Mouse (Mus musculus) myocyte (in vitro differentiated cells): ENCODE data around the gene Spaca3.

Experiments
- MAX ChIP-seq: IDR thresholded peaks from one replicate; pipeline ENCODE4 v1.6.1; 2011; ENCODE audit warnings: low read depth, mild to moderate bottlenecking, control low read depth
- MYOD1 ChIP-seq, 3 experiments: IDR thresholded peaks; one replicate each; pipeline ENCODE4 v1.6.1; 2011; ENCODE audit warnings: control low read depth in 2 of 3, low read depth in 2 of 3, mild to moderate bottlenecking in 2 of 3, moderate library complexity in 1 of 3; ENCODE audit not compliant: insufficient read length in 2 of 3, control insufficient read depth in 1 of 3
- MYOG ChIP-seq, 3 experiments: IDR thresholded peaks; one replicate each; pipeline ENCODE4 v1.6.1; 2011; ENCODE audit warnings: control low read depth in 2 of 3, low read depth in 2 of 3, mild to moderate bottlenecking in 2 of 3; ENCODE audit not compliant: insufficient read length in 2 of 3, control insufficient read depth in 1 of 3, insufficient read depth in 1 of 3
- POLR2A ChIP-seq: IDR thresholded peaks from one replicate; pipeline ENCODE4 v1.6.1; 2011; ENCODE audit warnings: low read depth, mild to moderate bottlenecking, control low read depth, moderate library complexity; ENCODE audit not compliant: insufficient read length
- POLR2AphosphoS2 ChIP-seq: IDR thresholded peaks from one replicate; pipeline ENCODE4 v1.6.1; 2011; ENCODE audit warnings: low read depth, control low read depth; ENCODE audit not compliant: insufficient read length
- SRF ChIP-seq: IDR thresholded peaks from one replicate; pipeline ENCODE4 v1.6.1; 2011; ENCODE audit warnings: low read depth; ENCODE audit not compliant: control insufficient read depth, insufficient read length
- TCF3 ChIP-seq: IDR thresholded peaks from one replicate; pipeline ENCODE4 v1.6.1; 2011; ENCODE audit warnings: low read depth, control low read depth; ENCODE audit not compliant: insufficient read length

- TF ChIP-seq POLR2A (no peak), TCF3 (no peak), MYOD1 (IDR thresholded peaks at IDR 0.05; ENCODE audit: control insufficient read depth in 1 of 3, insufficient read length in 2 of 3, low read depth in 2 of 3) (no peak), POLR2AphosphoS2 (no peak), MYOG (IDR thresholded peaks at IDR 0.05; ENCODE audit: control insufficient read depth in 1 of 3, insufficient read depth in 1 of 3, insufficient read length in 2 of 3, low read depth in 2 of 3) (no peak), SRF (no peak), MAX (no peak)
Observed at GRCm38 (mm10) chr11:80845486-80845885, 12.7 kb upstream of the Spaca3 start.
